Mouse (Mus musculus): Measurements from ENCODE around the gene Lnpk.

The Lnpk gene

DNA sequence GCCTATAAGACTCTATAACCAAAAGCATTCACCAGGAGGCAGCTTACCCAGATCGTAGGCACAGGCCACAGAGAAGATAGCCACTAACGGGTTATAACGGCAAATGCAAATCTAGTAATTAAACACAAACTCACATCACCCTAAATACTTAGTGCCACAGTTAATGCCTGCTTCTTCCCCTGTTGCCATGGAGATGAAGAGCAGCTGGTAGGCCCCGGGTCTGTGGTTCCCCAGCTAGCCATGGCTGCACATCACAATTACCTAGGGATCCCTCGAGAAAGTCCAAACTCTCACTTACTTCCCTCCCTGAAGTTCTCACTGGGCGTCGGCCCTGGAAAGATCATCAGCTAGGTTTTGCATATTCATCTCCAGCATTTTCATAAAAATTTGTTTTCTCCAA, 90.8 kb downstream of the Lnpk start:
- no peak for DNase-seq

DNA sequence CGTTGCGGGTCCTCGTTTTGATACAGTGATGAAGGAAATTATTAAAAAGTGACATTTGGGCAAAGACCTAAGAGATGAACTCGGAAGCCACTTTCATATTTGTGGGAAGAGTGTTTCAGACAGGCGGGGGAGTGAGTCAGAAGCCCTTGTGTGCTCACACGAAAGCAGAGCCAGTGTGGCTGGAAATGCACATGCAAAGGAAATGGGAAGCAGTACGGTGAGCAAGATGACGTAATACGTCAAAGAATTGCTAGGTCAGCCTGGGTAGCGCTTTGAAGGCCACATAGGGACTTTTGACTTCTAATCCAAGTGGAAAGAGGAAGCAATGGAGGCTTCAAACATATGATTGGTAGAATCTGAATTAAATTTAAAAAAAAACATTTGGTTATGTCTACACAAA, 96.6 kb downstream of the Lnpk start:
- no peak for DNase-seq

DNA sequence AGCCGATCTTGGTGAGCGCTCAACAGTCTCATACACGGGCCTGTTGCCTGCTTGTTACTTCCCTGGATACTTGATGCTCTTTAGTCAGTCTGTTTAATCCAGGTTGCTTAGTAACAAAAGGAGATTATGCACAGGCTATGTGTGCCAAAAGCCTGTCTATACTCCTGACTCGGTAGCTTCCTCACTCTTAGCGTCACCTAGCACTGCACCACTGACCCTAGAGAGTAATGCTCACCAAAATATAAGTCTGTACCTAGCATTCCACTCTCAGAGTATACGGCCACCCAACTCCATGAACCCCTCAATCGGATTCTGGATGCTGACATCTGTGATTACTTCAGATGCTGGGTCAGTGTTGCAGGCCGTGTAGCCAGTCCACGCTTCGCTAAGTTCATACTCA, 97.1 kb downstream of the Lnpk start:
- no peak for DNase-seq
